Mouse (Mus musculus) naive thymus-derived CD4-positive, alpha-beta T cell, adult 2 months (primary cell): Measurements from ENCODE around the gene Dusp11.
"Not testable (repeated sequence)": the region's sequence is repeated elsewhere in the genome, so short reads cannot be mapped to it uniquely, and the experiment has no call there.

Experiments used
- DNase-seq: peaks from one replicate; pipeline ENCODE4 v3.0.0-alpha.2; 2011; ENCODE audit warnings: low read depth

Gene Dusp11

DNA sequence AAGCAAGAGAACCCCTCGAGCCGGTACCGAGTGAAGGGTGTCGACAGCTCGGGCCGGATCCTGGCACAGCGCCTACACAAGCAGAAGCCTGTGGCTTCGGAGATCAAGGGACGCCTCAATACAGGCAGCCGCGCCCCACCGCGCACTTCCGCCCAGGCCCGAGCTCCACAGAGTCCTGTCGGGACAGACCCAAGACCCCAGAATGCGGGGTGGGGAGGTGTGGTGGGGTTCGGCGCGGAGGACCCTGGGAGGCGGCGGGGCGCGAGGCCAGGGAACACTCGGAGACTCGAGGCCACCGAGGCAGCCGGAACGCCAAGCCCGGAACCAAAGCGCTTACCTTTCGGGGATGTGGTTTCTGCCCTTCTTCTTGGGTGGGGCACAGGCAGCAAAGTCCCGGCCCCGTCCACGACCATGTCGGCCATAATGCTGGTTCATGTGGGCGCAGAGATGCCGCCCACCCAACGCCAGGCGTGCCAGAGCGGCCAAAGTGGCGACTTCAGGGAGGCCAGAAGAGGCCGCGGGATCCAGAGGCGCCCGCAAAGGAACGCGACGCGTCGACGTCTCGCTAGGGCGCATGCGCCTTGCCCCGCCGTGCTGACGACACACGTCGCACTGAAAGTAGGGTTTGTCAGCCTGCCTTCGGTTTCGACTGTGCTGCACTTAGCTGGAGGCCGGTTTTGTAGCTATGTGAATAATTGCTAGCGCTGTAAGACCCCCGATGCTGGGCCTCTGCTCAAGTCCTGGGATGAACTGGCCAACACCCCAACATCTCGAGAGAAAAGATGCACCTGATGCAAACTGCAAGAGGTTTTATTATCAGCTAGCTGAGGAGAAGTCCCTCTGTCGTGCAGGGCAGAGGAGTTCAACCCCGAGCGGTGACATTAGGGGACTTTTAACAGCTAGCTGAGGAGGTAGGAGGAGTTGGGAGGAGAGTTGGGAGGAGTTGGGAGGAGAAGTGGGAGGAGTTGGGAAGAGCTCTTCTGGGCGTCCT, at the start of gene Dusp11:
TSS of gene Dusp11 (minus strand) at position 567 of the 991 bp plus-strand sequence.
- peak; percentile 95 for DNase-seq

DNA sequence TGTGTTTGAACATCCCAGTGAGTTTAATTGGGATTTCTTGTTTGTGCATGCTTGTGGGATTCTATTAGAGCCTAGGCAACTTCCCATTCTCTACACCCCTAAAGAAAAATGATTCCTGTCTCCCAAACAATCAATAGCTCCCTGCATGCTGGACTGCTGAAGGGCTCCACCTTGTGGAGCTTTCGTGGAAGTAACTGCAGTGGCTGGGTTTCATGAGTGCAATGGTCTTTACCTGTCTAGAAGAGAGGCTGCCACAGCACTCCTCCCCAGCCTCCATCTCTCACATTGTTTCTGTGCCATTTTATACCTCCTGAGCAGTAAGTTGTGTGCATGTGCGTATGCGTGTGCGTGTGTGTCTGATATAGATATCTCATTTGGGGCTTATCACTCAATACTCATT, 48.5 kb upstream of the Dusp11 start:
- peak; percentile 62 for DNase-seq

DNA sequence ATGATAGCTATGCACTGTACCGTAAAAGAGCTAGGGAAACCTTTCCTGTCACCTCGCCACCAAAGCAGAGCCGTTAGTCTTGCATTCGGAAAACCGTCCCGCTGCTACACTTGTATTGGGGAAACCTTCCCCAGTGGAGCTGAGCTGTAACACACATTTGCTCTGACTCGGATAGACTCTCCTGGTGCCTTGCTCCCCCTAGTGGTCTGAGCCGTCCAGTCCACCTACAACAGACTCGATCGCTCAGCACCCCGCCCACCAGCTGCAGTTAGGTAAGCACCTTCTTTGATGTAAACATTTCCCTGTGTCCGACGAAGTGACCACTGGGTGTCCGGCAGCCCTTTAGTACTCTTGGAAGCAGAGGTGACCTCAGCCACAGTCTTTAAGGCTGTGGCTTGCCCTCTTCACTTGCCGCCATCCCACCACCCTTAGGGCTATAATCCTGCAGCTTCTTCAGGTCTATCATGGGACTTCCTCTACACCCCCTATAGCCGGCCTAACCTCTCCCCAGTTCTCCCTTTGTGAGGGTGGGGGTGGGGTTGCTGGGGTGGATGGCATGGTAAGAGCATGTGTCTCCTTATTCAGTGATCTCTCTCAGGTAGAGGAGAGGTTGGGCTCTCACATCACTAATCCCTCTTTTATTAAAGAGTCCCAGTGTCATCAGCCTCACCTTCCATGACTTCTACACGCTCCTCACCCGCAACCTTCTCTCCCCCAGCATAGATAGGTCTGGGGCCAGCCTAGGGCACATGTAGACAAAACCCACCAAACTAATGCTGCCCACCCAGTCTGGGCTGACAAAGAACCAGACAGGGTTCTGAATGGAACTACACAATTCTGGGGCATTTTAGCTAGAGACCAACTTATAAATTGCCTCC, 43.0 kb upstream of the Dusp11 start:
- DNase-seq, result peak; percentile 90

DNA sequence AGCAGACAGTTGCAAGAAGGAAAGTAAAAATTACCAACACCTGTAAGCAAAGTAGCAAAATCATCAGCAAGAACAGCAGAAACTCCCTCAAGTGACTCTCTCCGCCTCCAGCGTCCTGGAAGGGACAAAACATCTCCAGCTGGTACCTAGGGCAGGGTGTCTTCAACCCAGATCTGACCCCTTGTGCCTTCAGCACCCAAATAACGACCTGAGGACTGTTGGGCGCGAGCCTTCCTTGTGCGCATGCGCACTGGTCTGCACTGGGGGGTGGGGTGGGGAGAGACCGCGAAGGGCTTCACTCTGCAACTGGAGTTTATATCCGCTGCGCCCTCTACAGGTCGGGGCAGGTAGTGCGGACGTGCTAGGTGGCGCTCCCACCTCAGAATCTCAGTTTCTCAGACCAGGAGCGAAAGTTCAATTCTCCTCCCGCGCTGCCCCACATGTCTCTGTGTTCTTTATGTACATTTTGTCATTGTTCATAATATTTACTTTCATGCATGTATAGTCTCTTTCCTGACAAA, 42.0 kb upstream of the Dusp11 start:
- peak; percentile 56 for DNase-seq

DNA sequence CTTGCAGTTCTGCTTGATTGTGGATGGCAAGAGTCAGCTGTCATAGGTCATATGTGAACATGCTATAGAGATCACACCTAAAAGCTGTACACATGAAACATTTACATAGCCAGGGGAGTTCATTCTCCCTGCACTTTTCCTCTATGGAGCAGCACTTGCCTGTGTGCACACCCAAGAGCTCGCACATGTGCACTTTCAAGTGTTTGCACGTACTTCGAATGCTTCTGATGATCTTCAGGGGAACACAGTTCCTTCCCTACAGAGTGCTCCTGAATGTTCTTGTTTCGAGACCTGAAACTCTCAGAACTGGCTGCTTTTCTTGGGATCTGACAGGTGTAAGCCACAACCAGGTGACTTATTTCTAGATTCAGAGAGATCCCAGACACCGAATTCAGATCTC, 29.3 kb upstream of the Dusp11 start:
- not testable (repeated sequence) for DNase-seq

DNA sequence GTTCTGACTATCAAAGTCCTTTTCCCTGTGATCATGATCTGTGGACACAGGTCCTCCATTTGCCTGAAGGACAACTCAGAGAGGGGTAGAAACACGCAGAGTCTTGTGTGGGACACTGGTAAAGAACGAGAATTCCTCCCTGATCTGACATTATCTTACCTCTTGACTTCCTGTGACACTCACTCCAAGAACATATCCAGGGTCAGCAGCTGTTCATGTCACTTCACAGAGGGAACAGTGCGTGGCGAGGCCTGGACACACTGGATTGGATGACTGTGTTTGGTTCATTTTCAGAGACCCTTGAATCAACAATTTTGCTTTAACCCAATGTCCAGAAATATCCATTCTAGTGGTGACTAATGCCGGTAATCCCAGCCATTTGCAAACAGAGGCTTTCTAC, 28.1 kb upstream of the Dusp11 start:
- not testable (repeated sequence) for DNase-seq

DNA sequence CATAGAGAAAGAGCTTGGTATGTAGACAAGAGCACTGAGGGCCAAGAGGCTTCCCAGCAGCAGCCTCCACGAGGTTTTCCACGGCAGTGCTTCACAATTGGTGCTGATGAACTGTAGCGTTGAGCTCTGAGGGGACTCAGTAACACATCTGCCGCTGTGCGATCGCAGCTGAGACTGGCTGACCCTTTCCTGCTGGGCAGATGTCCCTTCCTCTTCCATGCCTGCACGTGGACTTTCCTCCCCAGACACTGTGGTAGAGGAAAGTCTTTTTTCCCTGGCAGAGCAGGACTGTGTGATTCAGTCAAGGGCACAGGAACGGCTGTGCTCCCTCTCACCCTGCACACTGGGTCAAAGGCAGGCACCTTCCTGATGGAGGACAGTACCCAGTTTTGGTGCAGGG, 22.9 kb upstream of the Dusp11 start:
- no peak for DNase-seq

DNA sequence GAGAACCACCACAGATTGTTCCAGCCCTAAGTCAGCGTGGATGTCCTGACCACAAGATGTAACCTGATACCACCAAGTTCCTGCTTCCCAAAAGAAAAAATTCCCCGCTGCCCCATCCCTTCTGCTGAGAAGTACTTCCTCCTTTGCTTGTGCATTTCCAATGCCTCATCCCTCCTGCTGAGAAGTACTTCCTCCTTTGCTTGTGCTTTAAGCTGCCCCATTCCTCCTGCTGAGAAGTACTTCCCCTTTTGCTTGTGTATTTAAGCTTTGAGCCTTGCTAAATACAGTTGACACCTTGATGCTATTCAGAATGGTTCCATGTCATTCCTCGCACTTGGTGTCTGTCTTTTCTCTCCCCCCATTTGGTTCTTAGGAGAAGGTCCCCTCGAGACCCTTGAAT, 17.3 kb upstream of the Dusp11 start:
- DNase-seq, result not testable (repeated sequence)

DNA sequence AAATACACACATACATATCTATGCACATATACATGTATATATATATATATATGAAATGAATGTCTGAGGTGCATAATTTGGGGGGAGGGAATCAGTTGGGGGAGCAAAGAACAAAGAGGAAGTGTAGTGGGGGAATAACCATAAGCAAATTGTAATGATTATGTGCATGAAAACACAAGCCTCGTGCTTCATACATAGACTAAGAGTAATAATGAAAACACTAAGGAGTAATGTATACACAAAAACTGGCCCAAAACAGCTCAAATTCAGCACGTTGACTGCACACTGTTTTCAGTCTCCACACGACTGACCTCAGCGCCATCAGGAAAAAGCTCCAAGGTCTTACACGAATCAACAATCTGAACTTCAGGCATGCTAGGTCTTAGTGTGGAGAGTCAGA, 14.8 kb upstream of the Dusp11 start:
- DNase-seq, result no peak

DNA sequence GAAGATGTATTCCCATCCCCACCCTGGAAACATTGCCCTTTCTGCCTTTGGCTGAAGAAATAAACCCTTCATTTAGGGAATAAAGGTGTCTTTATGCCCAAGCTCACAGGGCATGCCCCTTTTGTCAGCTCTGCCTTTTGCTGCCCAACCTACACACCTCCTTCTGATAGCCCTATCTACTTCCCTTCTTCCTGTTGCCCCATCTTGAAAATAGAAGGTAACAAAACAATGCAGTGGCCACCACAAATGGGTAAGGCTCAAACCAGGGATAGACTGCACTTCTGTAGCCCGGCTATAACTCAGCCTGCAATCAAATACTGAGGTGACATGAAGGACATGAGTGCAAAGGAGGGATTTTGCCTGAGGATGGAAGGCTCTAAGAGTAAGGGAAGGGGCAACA, 14.3 kb upstream of the Dusp11 start:
- no peak for DNase-seq

DNA sequence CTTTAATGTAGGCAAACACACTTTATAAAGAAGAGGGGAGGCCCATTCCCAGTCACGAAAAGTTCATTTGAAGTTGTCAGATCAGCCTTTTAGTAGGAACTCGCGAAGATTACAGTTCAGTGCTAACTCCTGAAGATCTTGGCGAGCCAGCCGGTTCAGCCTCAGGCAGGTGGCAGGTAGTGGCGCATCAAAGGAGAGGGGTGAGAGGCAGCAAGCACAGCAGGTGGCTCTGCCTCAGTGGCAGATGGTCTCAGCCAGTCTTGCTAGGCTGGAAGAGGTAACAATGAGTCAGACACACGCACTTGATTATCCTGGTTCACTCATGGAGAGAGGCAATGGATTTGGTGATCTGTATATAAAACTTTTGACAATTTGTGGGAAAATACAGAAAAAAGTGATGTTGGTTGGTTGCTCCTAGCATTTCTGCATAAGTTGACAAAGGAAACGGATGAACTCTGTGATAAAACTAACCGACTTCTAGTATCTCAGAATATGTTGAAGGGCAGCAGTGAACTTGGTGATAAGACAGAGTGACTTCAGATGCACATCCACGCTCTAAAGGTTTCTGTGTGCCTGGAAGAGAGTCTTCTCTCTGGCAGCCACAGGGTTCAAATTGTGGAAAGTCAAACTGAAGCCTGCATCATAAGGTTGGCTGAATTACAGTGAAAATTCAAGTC, 13.6 kb upstream of the Dusp11 start:
- DNase-seq, result no peak

DNA sequence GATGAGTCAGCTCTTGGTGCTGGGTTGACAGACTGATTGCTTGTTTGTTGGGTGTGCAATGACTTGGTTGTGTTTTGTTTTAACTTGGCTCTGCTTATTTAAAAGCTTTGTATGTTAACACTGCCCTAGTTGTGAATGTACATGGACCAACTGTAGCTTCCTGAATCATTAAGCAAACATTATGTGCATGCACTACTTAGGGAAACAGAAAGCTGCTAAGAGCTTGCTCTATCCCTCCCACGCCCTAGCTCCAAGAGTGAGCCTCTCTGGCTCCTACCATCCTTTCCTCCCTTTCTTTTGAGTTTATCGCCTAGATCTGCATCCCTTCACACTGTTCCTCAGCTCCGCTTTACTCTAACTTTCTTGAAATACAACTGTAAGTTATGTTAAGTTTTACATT, 11.9 kb upstream of the Dusp11 start:
- DNase-seq, result no peak

DNA sequence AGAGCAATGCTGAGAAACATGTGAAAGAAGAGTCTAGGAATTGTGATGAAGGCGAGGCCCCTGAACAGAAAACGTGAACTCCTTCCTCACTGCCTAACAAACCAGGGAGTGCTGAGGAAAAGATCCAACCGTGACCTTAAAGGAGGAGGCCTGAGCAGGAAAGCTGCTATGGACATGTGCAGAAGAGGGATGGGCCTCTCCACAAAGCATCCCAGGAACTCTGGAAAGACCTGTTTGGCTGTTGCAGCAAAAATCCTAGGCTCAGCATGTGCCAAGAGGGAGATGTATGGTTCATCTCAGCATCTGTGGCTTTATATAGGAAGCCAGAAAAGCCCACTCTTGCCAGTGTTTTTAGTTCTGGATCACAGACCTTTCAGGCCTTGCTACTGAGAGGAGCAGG, 11.2 kb upstream of the Dusp11 start:
- DNase-seq, result no peak

DNA sequence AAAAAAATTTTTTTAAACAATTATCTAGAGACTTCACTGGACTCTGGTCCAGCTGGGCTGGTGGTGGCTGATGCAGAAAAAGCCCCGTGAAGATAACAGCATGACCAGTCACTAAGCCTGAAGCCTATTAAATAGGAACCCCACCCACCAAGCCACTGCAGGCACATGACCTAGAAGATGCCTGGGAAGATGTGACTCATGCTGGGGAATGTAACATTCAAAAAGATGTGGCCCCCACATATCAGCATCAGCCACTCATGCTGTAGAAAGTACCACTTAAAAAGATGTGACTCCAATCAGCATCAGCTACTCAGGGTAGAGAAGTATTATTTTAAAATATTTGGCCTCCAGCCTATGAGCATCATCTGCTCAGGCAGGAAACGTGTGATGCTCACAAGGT, 8.4 kb upstream of the Dusp11 start:
- DNase-seq, result no peak

DNA sequence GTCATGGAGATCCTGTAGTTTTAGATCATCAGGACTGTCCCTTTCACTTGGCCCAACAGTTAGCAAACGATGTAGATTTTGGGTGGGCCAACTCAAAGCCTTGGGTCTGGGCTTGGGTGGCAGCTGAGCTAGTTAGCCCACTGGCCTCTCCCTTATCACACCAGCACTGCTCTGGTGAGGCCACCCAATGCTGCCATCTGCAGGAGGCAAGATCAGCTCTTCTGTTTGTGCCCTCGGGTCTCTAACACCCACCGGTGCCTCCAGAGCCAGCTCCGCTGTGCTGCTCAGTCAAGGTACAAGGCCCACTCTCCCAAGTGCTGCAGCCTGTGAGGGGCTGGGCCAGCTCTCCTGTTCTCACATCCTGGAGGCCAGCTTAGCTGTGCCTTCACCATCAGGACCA, 5.2 kb upstream of the Dusp11 start:
- peak; percentile 59 for DNase-seq

DNA sequence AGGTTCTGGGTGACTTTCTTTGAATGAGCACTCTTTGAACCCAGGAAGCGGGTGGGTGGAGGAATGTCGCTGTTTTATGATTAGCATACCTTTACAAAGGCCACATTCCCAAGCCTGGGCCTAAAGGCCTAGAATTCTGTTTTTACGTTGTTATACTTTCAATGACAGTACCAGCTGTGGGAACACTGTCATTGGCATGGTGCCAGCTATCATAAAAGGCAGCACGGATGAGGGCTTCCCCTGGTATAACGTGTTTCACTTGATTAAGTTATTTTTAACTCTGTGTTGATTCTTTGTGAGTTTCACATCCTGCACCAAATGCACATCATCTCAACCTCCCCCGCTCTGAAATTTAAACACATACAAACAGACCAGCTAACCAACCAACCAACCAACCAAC, 4.6 kb upstream of the Dusp11 start:
- DNase-seq, result peak; percentile 84

DNA sequence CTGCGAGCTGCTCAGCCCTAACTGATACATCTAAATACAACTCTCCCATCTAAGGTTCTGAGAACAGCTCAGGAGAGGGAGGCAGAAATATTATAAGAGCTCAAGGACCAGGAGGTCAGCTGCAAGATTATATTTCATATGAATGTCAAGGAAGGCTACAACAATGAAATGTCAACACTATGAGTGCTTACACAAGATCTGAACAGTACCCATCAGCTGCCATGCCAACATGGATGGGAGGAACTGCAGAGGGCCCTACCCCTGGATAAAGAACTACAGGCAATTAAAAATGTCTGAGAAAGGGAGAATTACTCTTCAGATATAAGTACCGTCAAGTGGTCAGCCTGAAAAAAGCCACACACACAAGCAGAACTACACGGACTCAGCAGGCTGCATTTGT, 3.9 kb downstream of the Dusp11 start:
- DNase-seq, result no peak

DNA sequence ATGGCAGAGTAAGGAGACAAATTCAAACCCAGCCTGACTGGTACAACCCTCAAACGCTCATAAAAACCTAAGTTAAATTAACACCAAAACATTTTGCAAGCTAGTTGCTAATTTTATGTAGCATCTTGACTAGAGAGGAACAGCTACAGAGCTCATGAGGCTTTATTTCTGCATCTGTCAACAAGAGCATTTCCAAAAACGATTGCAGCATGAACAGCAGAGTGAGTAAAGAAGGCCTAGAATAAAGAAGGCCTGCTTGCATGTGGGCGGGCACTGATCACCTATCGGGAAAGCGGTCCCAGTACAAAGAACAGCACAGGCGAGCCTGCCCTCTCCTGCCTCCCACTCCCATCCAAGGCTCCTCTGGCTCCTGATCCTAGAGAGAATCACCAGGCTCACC, 12.9 kb downstream of the Dusp11 start:
- no peak for DNase-seq

DNA sequence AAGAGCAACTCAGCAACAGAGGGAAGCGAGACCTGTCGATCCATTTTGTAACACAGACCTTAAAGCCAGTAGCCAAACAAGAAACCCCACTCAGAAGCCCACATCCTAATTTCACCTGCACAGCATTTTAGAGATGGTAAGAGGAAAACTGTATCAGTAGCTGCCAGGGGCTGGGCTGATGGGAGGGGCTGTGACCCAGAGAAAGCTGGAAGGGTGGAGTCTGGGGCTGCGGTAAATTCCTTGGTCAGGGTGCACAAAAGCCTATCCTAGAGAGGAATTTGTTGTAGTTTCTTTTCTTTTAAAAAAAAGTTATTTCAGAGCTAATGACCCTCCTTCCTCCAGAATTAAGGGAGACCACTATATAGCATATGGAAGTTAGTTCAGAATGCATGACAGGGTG, 19.0 kb downstream of the Dusp11 start:
- no peak for DNase-seq

DNA sequence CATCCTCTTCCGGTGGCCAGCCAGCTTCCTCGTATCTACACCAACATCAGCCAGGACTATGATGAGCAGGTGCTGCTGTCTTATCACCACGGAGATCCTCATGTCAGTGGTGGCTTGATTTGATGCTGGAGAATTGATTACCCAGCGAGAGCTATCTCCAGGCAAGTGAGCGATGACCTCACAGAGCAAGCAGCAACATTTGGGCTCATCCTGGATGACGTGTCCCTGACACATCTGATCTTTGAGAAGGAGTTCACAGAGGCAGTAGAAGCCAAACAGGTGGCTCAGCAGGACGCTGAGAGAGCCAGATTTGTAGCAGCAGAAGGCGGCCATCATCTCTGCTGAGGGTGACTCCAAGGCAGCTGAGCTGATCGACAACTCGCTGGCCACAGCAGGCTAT, 22.8 kb downstream of the Dusp11 start:
- DNase-seq, result no peak

DNA sequence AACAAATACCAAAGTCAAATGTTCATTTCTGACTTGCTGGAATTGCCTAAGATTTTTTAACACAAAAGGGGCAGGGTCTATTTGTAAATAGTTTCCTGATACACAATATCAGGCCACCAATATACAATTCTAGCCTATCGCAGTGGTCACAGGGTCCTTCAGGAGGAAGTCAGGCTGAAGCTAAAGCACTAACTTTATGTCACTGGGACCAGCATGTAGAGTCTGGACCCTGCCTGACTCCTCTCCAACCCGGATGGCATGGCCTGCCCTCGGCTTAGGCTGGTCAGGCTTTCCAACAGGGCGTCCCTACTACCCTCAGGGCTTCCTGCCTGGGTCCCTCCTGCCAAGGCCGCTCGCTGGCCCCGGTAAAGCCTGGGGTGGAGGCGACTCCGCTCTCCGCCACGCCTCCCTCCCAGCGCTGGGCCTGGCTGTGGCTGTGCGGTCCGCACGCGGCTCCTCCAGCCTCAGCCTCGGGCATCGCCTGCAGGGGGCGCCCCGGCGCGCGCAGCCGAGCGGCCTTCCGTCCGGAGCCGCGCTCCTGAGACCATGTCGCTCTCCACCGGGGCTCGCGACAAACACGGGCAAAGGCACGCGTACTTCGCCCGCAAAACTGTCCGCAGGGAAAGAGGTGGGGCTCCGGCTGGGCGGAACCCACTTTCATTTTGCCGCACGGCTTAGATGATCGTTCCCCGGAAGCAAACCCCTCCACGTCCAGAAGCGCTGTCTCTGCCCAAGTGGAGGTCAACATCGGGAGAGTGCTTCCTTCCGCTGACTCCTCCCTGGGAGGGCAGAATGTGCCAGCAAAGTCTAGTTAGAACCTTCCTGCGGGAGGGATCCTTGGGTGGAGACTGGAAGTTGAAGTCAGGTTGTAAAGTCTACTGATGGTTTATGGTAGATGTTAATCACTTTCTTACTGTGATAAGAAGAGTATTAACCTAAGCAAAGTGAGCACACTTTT, 24.7 kb downstream of the Dusp11 start:
- DNase-seq, result peak; percentile 78
